Mouse (Mus musculus) layer of hippocampus, adult 11-12 months (tissue): Measurements from ENCODE around the gene Snx30.

Experiments used
- DNase-seq: peaks from one replicate; pipeline ENCODE4 v3.0.0; 2022; ENCODE audit warnings: low spot score

The Snx30 gene

GRCm38 (mm10) chr4:59823470-59823869, 17.8 kb downstream of the Snx30 start:
- peak; percentile 75 for DNase-seq

DNA sequence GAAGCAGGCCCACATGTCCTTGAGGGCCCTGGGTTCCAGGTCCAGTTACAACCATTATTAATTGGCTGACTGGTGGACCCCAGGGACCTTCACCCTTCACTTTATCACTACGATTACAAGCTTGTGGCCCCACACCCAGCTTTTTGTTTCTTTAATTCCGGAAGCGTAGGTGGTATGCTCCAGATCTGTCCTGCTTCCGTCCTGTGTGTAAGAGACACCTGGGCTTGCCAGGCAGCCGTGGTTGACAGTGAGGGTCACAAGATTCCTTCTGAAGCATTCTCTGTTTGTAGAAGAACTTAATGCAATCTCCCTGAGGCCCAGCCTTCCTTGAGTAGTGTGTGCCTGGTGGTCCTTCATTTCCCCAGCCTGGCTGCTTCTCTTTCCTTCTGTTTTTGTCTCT, 19.2 kb downstream of the Snx30 start:
- no peak for DNase-seq

DNA sequence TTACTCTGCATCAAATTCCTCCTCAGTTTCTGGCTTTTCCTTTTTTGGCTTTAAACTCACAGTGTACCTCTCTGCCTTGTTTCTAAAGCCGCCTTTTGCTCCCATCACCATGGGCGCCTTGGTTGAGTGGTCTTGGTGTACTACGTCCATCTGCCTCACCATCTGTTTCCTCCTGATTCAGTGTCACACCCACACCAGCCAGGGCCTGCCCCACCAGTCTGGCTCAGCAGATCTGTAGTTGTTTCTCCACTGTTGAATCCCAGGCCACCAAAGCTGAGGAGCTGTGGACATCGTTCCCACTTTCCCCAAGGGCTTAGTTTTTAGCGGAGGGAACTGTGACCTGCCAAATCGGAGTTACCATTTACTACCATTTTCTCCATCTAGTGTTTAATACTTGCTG, 20.0 kb downstream of the Snx30 start:
- peak; percentile 71 for DNase-seq

DNA sequence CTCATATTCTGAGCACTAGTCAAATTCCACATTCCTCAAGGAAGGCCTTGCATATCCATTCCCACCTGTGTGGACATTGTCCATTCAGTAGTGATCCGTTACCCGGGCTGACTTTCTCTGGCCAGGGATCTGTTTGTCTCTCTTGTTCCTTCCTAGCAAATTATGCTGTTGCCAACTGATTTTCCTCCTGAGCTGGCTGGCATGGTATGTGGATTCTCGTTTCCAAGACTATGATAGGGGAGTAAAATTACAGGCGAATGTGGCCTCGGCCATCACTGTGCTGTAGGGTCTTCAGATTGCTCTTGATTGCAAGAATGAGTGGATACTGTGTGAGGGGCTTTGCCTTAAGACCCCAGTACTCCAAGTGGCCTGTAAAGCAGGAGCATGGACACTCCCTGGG, 20.7 kb downstream of the Snx30 start:
- DNase-seq = no peak

DNA sequence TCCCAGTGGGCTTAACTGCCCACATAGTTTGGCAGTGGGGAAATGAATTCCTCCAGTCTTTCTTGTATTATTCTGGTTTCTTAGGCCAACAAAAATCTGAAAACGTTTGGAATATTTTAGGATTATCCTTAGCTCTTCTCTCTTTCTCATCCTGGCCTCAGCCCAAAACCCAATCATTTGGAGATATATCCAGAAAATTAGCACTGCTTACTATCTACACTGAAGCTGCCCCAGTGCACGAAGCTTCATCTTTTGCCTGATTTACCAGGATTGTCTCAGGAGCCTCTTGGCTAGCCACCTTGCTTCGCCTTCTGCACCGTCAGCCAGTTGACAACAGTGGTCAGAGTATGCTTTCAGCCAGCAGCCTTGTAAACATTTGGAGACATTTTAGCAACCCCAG, 23.4 kb downstream of the Snx30 start:
- DNase-seq = no peak

GRCm38 (mm10) chr4:59831038-59831437, 25.4 kb downstream of the Snx30 start:
- no peak for DNase-seq

DNA sequence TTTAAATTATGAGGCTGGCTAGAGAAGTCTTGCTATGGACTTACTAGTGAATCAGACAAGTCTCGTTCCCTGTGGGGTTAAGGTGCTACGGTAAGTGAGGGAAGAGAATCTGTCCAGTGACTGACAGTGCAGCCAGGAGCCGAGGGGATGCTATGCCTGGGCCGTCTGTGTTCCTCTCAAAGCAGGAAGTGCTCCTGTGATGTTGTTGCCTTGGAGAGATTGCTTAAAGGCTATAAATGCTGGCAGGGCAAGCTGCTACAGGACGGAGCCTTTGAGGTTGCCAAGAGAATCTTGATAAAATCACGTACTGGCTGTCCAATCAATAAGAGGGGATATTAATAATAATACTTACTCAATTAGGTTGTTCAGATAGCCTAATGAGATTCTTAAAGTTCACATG, 27.2 kb downstream of the Snx30 start:
- no peak for DNase-seq

- no peak for DNase-seq
These were observed 32.0 kb downstream of the Snx30 start for GRCm38 (mm10) chr4:59837659-59838058.

DNA sequence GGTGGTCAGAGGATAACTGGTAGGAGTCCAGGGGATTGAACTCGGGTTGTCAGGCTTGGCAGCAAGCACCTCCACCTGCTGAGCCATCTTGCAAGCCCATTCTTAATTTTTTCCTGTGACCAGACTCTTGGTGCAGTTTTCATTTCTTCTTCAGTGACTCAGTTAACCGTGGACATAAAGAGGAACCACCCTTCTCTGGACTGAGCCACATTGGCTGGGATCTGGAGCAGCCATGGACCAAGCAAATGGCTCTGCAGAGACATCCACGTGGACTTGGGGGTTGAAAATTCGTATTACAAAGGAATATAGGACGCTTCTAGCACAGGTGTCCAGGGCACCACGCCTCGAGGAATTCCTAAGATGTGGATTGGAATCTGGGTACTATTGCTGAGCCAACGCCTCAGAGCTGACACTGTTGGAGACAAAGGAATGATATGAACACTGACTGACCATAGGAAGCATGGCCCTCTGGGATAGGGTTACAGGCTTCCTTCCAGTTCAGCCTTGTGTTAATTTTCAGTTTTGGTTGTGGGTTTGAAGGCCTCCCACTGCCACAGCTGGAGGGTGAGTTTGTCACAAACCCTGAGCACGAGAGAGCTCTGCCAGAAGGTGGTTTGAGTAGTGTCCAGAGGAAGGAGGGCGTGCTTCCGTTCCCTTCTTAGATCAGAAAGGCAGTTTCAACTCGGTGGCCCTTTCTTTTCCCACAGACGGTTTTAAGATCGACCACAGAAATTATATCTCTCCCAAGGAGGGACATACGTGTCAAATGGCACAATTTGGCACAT, 39.0 kb downstream of the Snx30 start:
- no peak for DNase-seq

GRCm38 (mm10) chr4:59845245-59845637, 39.6 kb downstream of the Snx30 start:
- no peak for DNase-seq

- DNase-seq = no peak
These were observed 41.8 kb downstream of the Snx30 start for GRCm38 (mm10) chr4:59847447-59847846.

DNA sequence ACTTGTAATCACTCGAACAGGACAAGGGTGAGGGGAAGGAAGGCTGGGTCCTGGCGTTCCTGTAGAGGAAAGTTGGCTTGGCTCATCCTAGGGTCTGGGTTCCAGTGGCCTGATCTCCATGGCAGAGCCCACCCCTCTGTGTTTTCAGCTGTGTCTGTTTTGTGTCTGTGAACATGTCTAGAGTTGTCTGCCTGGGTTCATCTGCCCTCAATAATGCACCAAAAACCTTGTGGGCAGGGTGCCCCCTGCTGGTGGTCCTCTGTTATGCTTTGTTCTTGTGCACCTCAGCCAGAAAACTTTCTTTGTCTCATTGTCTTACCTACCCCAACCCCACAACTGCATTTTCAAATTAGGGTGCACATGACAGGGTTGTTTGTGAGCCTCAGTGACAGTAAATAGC, 44.5 kb downstream of the Snx30 start:
- DNase-seq = peak; percentile 81

DNA sequence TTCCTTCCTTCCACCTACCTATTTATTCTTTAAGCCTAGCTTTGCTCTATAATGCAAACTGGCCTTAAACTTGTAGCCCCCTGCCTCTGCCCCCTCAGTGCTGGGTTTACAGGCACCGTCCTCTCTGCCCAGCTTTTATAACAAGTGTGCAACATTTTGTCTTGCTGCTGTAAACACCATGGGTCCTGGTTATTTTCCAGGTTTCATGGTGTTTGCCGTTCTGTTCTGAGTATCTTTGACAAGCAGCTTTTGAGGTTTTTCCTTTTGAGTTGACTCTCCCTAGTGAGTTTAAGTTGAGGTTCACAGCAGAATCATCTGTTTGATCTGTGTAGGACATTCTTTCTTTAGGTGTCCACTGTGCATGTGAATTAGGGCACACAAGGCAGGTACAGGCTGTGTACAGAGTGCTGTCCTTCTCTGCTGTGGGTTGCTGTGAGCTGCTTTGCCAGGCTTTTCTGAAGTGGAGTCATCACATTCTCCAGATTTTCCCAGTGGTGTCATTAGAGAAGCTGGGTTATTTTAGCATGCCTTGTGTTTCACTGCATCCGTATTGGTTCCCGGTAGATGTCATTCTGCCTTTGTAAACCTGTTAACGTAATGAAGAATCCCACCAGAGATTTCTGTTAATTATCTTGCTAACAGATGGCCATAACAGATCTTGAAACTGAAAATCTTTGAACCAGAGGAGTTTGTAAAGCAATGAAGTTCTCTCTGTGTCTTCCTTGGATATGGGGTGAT, 45.4 kb downstream of the Snx30 start:
- no peak for DNase-seq

DNA sequence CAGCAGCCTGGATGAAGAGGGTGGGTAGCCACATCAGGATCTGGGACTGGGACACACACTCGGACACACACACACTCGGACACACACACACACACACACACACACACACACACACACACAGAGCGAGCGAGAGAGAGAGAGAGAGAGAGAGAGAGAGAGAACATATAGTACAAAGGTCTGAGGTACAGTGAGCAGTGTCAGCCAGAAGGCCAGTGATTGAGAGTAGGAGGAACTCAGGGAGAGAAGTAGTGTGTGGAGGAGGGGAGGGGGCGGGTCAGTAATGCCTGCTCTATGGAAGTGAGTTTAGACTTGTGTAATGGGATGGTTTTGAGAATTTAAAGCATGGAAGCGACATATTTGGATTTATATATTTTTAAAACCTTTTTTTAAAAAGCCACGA, 47.5 kb downstream of the Snx30 start:
- DNase-seq = no peak

DNA sequence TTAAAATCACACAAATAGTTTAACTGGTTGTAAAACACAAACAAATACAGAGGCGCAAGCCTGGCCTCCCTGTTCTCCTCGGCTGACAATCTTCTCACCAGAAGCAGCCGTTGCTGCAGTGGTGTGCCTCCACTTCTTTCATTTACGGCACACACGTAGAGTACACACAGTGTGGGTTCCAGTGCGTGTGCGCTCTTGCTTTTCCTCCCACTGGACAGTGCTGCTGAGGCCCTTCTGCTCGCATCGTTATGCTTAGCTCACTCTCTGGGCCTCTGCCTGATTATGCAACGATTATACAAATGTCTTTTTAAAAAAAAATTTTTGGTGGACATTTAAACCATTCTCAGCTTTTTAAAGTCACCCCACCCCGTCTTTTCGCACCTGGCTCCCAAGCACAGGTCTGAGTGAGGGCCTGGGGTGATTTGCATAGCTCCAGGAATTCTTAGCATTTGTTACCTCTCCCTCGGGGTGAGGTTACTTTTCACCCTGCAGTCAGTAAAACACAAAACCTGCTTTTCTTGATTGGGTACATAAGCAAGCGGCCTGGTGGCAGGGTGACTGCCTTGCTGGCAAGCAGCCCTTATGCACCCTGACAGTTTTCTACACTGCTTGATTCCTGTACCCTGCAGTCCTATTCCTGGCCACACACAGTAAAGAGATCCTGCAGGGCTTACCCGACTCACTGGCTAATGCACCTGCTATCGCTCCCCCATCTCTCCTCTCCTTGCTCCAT, 54.2 kb downstream of the Snx30 start:
- DNase-seq = no peak

GRCm38 (mm10) chr4:59860431-59860830, 54.8 kb downstream of the Snx30 start:
- no peak for DNase-seq

DNA sequence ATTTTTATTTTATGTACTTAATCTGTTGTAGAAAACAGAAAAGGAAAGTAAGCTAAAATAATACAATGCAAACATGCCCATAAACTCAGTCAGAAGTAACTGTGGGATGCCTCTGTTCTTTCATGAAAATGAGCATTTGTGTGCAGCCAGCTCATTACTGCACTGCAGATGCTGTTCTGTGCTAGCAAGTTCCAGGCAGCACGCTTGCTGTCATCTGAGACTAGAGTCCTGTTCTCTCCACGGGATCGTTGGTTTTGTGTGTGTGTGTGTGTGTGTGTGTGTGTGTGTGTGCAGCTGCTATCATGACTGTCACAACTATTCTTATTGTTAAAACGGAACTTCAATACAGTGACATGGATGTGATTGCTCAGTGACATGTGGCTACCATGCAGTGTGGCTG, 56.2 kb downstream of the Snx30 start:
- peak; percentile 68 for DNase-seq

DNA sequence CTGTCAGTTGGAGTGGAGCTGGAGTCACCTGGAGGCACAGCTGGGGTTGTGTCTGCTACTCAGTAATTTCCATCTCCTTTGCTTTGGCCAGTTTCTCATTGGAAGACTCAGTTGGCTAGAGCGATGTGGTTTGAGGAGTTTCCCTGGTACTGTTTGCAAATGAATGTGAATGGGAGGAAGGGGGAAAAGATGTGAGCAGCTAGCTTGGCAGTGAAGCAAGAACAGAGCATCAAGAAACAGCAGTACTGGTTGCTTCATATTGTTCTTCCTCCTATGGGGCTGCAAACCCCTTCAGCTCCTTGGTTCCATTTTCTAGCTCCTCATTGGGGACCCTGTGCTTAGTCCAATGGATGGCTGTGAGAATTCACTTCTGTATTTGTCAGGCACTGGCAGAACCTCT, 56.7 kb downstream of the Snx30 start:
- no peak for DNase-seq

GRCm38 (mm10) chr4:59863869-59864268, 58.2 kb downstream of the Snx30 start:
- DNase-seq = no peak

GRCm38 (mm10) chr4:59868086-59868485, 62.4 kb downstream of the Snx30 start:
- DNase-seq = no peak

DNA sequence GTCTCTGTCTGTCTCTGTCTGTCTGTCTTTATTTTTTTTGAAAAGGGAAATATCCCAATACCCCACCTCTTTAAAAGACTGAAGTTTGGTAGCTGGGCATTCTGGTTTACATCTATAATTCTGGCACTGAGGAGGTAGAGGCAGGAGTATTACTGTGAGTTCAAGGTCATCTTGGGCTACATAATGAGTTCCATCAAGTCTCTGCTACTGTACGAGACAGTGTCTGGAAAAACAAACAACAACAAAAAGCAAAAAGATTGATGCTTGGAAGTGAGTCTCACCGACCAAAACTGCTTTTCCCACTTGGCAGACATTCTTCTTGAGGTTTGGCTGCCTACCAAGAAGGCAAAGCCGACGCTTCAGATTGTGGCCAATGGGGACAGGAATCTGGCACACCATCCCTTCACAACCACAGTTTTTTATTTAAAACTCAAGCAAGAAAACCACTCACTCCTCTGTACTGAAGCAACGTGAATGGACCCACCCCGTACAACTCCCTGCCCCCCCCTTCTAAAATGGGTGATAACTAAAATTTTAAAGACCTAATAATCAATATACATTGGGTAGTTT, 63.9 kb downstream of the Snx30 start:
- no peak for DNase-seq

- DNase-seq = no peak
These were observed 64.8 kb downstream of the Snx30 start for GRCm38 (mm10) chr4:59870433-59870832.
